Mouse (Mus musculus) E14TG2a.4 (cell line): Measurements from ENCODE around the gene Anln.

ENCODE experiments used
- H3K27me3 ChIP-seq: 2 replicates; pipeline ENCODE4 v1.6.1; 2014; ENCODE audit warnings: low read length, control low read depth; ENCODE audit not compliant: insufficient read depth
- H3K36me3 ChIP-seq: 2 replicates; pipeline ENCODE4 v1.6.1; 2014; ENCODE audit warnings: low read length, control low read depth; ENCODE audit not compliant: insufficient read depth
- H3K4me1 ChIP-seq: replicated peaks from 2 replicates; pipeline ENCODE4 v1.6.1; 2014; ENCODE audit warnings: low read depth, low read length, control low read depth
- H3K4me3 ChIP-seq: replicated peaks from 2 replicates; pipeline ENCODE4 v1.5.1; 2014; ENCODE audit warnings: mild to moderate bottlenecking, low read length
- H3K9me3 ChIP-seq: 2 replicates; pipeline ENCODE4 v1.6.1; 2014; ENCODE audit warnings: low read length, control low read depth
- CTCF ChIP-seq: conservative IDR thresholded peaks from 2 replicates; pipeline ENCODE4 v1.5.1; 2014; ENCODE audit warnings: low read length
- NANOG ChIP-seq: IDR thresholded peaks from 2 replicates; pipeline ENCODE4 v1.6.1; 2014; ENCODE audit warnings: borderline replicate concordance, low read length, mixed read lengths
- POU5F1 ChIP-seq: IDR thresholded peaks from 2 replicates; pipeline ENCODE4 v1.6.1; 2014; ENCODE audit warnings: low read length, borderline replicate concordance

Anln gene

GRCm38 (mm10) chr9:22389021-22389476, at the start of gene Anln:
TSS of gene Anln (minus strand) at chr9:22389188.
- H3K27me3 ChIP-seq, result no peaks in the 10 kb centered on the region
- H3K4me3 ChIP-seq, result peak within 1 kb of the TSS; percentile 98
- no peaks in the 10 kb centered on the region for H3K9me3 ChIP-seq
- peaks cover 24% of the 10 kb centered on the region for H3K36me3 ChIP-seq
- peaks cover 66% of the 10 kb centered on the region for H3K4me1 ChIP-seq
- TF ChIP-seq CTCF (no peak), POU5F1 (no peak), NANOG (no peak)

- no peaks in the 10 kb centered on the region for H3K27me3 ChIP-seq
- TF ChIP-seq CTCF (no peak), POU5F1 (no peak), NANOG (no peak)
- no peaks in the 10 kb centered on the region for H3K9me3 ChIP-seq
- no peak overlapping the region for H3K4me3 ChIP-seq
- no peaks in the 10 kb centered on the region for H3K36me3 ChIP-seq
- H3K4me1 ChIP-seq, result peaks cover 16% of the 10 kb centered on the region
Measured at GRCm38 (mm10) chr9:22434101-22434500, 45.1 kb upstream of the Anln start.

- no peaks in the 10 kb centered on the region for H3K36me3 ChIP-seq
- H3K4me1 ChIP-seq, result peaks cover 23% of the 10 kb centered on the region
Measured at GRCm38 (mm10) chr9:22433221-22433620, 44.2 kb upstream of the Anln start.

GRCm38 (mm10) chr9:22430315-22430840, 41.4 kb upstream of the Anln start:
- Histone ChIP-seq H3K9me3 (no peaks in the 10 kb centered on the region), H3K4me3 (no peak overlapping the region), H3K27me3 (no peaks in the 10 kb centered on the region), H3K36me3 (no peaks in the 10 kb centered on the region), H3K4me1 (peaks cover 38% of the 10 kb centered on the region)
- TF ChIP-seq CTCF, result no peak
- TF ChIP-seq POU5F1, result no peak
- no peak for TF ChIP-seq NANOG

More at GRCm38 (mm10) chr9:22433221-22433620, 44.2 kb upstream of the Anln start:
- no peaks in the 10 kb centered on the region for H3K27me3 ChIP-seq
- H3K4me3 ChIP-seq, result no peak overlapping the region
- no peaks in the 10 kb centered on the region for H3K9me3 ChIP-seq
- TF ChIP-seq POU5F1, result no peak
- TF ChIP-seq CTCF, result no peak
- no peak for TF ChIP-seq NANOG

- TF ChIP-seq POU5F1, result no peak
- no peak for TF ChIP-seq CTCF
- no peak for TF ChIP-seq NANOG
- H3K27me3 ChIP-seq, result no peaks in the 10 kb centered on the region
- H3K9me3 ChIP-seq, result no peaks in the 10 kb centered on the region
- H3K36me3 ChIP-seq, result no peaks in the 10 kb centered on the region
- H3K4me1 ChIP-seq, result peaks cover 41% of the 10 kb centered on the region
- H3K4me3 ChIP-seq, result no peak overlapping the region
Measured at GRCm38 (mm10) chr9:22429533-22430241, 40.7 kb upstream of the Anln start.

GRCm38 (mm10) chr9:22428666-22429410, 39.9 kb upstream of the Anln start:
- TF ChIP-seq NANOG (no peak), CTCF (no peak), POU5F1 (no peak)
- Histone ChIP-seq H3K36me3 (no peaks in the 10 kb centered on the region), H3K4me1 (peaks cover 41% of the 10 kb centered on the region), H3K27me3 (no peaks in the 10 kb centered on the region), H3K9me3 (no peaks in the 10 kb centered on the region), H3K4me3 (no peak overlapping the region)

GRCm38 (mm10) chr9:22428028-22428665, 39.2 kb upstream of the Anln start:
- no peak for TF ChIP-seq POU5F1
- no peak for TF ChIP-seq CTCF
- TF ChIP-seq NANOG, result no peak

GRCm38 (mm10) chr9:22424719-22425118, 35.7 kb upstream of the Anln start:
- H3K27me3 ChIP-seq, result no peaks in the 10 kb centered on the region
- H3K9me3 ChIP-seq, result no peaks in the 10 kb centered on the region
- no peak overlapping the region for H3K4me3 ChIP-seq
- no peaks in the 10 kb centered on the region for H3K36me3 ChIP-seq
- H3K4me1 ChIP-seq, result peaks cover 25% of the 10 kb centered on the region
- no peak for TF ChIP-seq CTCF
- no peak for TF ChIP-seq NANOG
- TF ChIP-seq POU5F1, result no peak

More at GRCm38 (mm10) chr9:22428028-22428665, 39.2 kb upstream of the Anln start:
- Histone ChIP-seq H3K36me3 (no peaks in the 10 kb centered on the region), H3K4me1 (peaks cover 34% of the 10 kb centered on the region), H3K4me3 (no peak overlapping the region), H3K9me3 (no peaks in the 10 kb centered on the region), H3K27me3 (no peaks in the 10 kb centered on the region)
